Mouse (Mus musculus) ES-Bruce4 (cell line): ENCODE results near the gene Hhipl1. TPM values are rescaled to one million over a fixed set of nuclear protein-coding genes. Genes with fewer than 3 reads are reported as not detected.

Source experiments
- H3K27ac ChIP-seq: 2 replicates; pipeline ENCODE4 v1.5.1; 2012; ENCODE audit warnings: low read length, inconsistent platforms; ENCODE audit not compliant: insufficient read depth
- H3K27me3 ChIP-seq: 2 replicates; pipeline ENCODE4 v1.6.1; 2012; ENCODE audit warnings: mild to moderate bottlenecking, low read length, inconsistent platforms; ENCODE audit not compliant: control insufficient read depth, poor library complexity, insufficient read depth, severe bottlenecking
- H3K36me3 ChIP-seq: 2 replicates; pipeline ENCODE4 v1.6.1; 2012; ENCODE audit warnings: inconsistent platforms, mild to moderate bottlenecking, low read length, moderate library complexity; ENCODE audit not compliant: control insufficient read depth, poor library complexity, insufficient read depth, severe bottlenecking
- H3K4me1 ChIP-seq: one replicate; pipeline ENCODE4 v1.8.1; 2011; ENCODE audit warnings: low read length; ENCODE audit not compliant: control insufficient read depth, insufficient read depth
- H3K4me3 ChIP-seq: 2 replicates; pipeline ENCODE4 v1.5.1; 2011; ENCODE audit warnings: low read depth, mild to moderate bottlenecking, low read length
- H3K9ac ChIP-seq: 2 replicates; pipeline ENCODE4 v1.6.1; 2012; ENCODE audit warnings: low read depth, mild to moderate bottlenecking, inconsistent platforms; ENCODE audit not compliant: poor library complexity, severe bottlenecking
- H3K9me3 ChIP-seq: replicated peaks from 2 replicates; pipeline ENCODE4 v1.6.1; 2012; ENCODE audit warnings: mild to moderate bottlenecking, low read length, inconsistent platforms; ENCODE audit not compliant: control insufficient read depth, poor library complexity, insufficient read depth, severe bottlenecking
- CTCF ChIP-seq: IDR thresholded peaks from one replicate; pipeline ENCODE4 v1.8.1; 2011; ENCODE audit warnings: low read depth, low read length
- EP300 ChIP-seq: IDR thresholded peaks from 2 replicates; pipeline ENCODE4 v1.6.1; 2011; ENCODE audit warnings: low read depth, low read length; ENCODE audit not compliant: insufficient read depth
- POLR2A ChIP-seq: IDR thresholded peaks from one replicate; pipeline ENCODE4 v1.8.1; 2011; ENCODE audit warnings: low read length; ENCODE audit not compliant: insufficient read depth
- polyA plus RNA-seq: library from polyadenylated mRNA; stranded (reverse); fragments of >200 nt; gene quantifications from 2 replicates; pipeline ENCODE4 v1.2.4, GENCODE M21; 2011; ENCODE audit warnings: low read depth; ENCODE audit not compliant: missing spikeins, insufficient read depth, insufficient read length

The Hhipl1 gene
- polyA plus RNA-seq, 1 experiment, result 1.1 TPM

DNA sequence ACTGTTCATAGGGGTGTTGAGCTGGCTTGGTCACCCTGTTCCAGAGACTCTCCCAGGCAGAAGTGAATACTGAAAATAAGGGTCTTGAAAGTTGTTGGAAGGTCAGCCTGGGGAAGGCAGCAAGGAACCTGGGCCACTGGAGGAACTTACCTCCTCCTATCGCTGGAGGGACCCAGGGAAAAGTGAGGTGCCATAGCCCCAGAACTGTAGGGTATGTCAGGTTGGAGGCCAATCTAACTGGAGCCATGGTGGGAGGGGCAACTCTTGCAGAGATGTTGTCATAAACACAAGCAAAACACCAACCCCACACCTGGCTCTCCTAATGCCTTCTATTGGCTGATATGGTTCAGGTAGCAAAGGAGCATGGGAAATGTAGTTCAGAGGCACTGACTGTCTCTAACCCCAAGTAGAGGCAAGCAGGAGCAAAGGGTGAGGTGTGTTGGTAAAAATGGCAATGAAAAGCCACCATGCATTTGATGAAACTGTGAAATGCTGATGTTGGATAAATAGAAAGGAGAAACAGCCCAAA, 7.2 kb downstream of the Hhipl1 start:
- no peak for TF ChIP-seq CTCF
- TF ChIP-seq POLR2A, result no peak
- TF ChIP-seq EP300, result no peak
- no peaks in the 10 kb centered on the region for H3K4me1 ChIP-seq

DNA sequence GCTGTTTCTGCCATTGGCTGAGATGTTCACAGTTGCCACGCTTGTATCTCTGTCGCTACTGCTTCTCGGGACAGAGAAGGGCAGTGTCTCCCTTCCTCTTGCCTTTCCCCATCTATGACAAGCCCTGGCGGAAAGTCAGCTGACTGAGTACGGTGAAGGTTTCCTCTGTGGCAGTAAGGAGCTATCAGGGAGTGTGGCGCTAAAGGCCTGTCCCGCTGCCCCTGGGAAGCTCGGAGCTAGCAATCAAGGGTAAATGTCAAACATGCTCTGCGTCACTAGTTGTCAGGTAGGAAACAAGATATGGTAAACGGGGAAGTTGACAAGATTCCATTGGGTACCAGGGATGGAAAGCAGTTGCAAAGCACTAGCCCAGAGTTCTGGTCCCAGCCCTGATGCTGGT, 9.7 kb downstream of the Hhipl1 start:
- Histone ChIP-seq H3K9ac (no peak overlapping the region), H3K4me3 (no peak overlapping the region), H3K36me3 (no peaks in the 10 kb centered on the region), H3K27me3 (no peaks in the 10 kb centered on the region; the same call in 1 of the 2 replicates), H3K9me3 (no peaks in the 10 kb centered on the region), H3K27ac (no peak overlapping the region), H3K4me1 (peaks cover 4% of the 10 kb centered on the region)
- TF ChIP-seq POLR2A (no peak), CTCF (no peak), EP300 (no peak)

More for the DNA sequence above, 7.2 kb downstream of the Hhipl1 start:
- H3K27ac ChIP-seq, result no peak overlapping the region
- H3K27me3 ChIP-seq, result no peaks in the 10 kb centered on the region
- H3K4me3 ChIP-seq, result no peak overlapping the region
- no peak overlapping the region for H3K9ac ChIP-seq
- H3K36me3 ChIP-seq, result no peaks in the 10 kb centered on the region
- no peaks in the 10 kb centered on the region for H3K9me3 ChIP-seq

DNA sequence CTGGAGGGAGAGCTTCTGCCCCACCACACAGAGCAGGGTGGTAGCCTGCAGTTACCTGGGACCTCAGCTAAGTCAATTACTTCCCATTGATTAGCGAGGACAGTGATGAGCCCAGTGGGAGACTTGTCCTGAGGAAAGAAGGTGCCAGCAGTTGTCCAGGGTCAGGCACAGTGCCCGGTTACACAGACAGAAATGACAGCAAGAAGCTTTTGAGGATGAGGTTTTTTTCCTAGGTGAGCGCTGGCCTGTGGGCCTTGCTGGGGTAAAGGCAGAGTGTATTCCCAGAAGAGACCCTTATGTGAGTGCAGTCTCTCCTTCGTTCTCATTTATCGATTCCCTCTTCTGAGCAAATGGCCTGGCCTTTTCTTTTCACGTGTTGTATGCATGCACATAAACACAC, 10.6 kb downstream of the Hhipl1 start:
- no peak overlapping the region for H3K27ac ChIP-seq
- no peaks in the 10 kb centered on the region; the same call in 1 of the 2 replicates for H3K27me3 ChIP-seq
- H3K4me1 ChIP-seq, result peaks cover 6% of the 10 kb centered on the region
- H3K4me3 ChIP-seq, result no peak overlapping the region
- no peak for TF ChIP-seq CTCF
- no peak for TF ChIP-seq EP300
- no peak for TF ChIP-seq POLR2A
- no peaks in the 10 kb centered on the region for H3K9me3 ChIP-seq
- no peak overlapping the region for H3K9ac ChIP-seq
- H3K36me3 ChIP-seq, result no peaks in the 10 kb centered on the region

DNA sequence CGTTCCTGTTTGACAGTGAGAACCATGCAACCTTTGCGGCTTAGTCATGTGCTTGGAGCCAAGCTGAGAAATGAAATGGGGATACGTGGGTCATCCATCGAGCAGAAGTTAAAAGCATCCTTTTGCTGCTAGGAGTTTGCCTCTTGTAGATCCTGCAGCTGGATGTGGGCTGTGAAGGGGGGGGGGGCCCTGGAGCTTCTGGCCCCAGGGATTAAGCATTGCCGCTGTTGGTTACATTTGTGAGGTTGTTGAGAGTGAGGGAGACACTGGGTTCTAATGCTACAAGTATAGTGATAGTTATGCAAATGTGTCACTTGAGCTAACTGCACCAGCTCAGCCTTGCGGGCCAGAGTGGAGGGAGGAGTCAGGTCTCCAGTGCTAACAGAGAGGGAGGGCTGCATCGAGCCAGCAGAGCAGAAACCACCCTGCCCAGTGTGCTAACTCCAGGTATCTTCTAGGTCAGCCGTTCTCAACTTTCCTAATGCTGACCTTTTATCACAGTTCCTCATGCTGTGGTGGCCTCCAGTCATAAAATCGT, 11.2 kb downstream of the Hhipl1 start:
- H3K4me1 ChIP-seq, result peaks cover 6% of the 10 kb centered on the region
- H3K9me3 ChIP-seq, result no peaks in the 10 kb centered on the region
- no peaks in the 10 kb centered on the region for H3K36me3 ChIP-seq
- H3K27me3 ChIP-seq, result no peaks in the 10 kb centered on the region; the same call in 1 of the 2 replicates
- no peak overlapping the region for H3K27ac ChIP-seq
- H3K4me3 ChIP-seq, result no peak overlapping the region
- TF ChIP-seq EP300 (peak; percentile 78; the same call in 1 of the 2 replicates), POLR2A (no peak)
- H3K9ac ChIP-seq, result no peak overlapping the region

DNA sequence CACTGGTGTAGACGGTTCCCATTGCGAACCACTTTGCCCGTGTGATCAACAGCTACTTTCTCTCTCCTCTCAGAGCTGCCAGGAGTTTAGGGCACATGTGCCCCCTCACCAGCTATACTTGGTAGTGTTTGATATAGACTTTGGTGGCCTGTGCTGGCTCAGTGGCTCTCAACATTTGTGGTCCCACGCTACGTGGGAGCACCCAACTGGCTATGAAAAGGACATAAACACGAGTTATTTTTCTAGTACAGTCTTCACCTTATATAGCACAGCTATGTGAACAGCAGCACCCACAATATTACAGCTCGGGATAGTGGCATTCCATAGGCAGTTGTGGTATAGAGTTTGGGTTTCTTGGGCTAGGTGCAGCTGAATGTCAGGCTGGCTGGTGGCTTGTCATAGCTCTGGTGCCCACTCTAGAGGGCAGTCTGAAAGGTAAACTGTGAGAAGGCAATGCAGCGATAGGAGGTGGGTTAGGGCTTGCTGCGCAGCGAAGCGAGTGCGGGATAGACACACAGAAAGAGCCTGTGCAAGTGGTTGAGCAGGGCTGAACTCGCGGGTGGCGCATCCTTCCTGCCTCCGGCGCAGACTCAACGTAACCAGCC, 11.9 kb downstream of the Hhipl1 start:
- no peaks in the 10 kb centered on the region for H3K36me3 ChIP-seq
- peak overlapping the region; percentile 40 for H3K4me3 ChIP-seq
- no peaks in the 10 kb centered on the region; the same call in 1 of the 2 replicates for H3K27me3 ChIP-seq
- no peak overlapping the region for H3K27ac ChIP-seq
- TF ChIP-seq EP300, result no peak
- TF ChIP-seq CTCF, result no peak
- TF ChIP-seq POLR2A, result no peak
- H3K4me1 ChIP-seq, result peaks cover 6% of the 10 kb centered on the region
- H3K9ac ChIP-seq, result no peak overlapping the region
- H3K9me3 ChIP-seq, result no peaks in the 10 kb centered on the region

DNA sequence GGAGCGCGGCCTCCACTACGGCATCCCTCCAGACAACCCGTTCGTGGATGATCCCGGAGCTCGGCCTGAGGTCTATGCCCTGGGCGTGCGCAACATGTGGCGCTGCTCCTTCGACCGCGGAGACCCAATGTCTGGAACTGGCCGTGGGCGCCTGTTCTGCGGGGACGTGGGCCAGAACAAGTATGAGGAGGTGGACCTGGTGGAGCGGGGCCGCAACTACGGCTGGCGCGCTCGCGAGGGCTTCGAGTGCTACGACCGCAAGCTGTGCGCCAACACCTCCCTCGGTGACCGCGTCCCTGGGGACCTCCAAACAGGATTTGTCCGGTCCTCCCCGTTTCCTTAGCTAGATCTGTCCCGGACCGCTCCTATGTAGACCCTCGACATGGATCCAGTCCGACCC, 12.4 kb downstream of the Hhipl1 start:
- TF ChIP-seq EP300 (no peak), POLR2A (no peak), CTCF (no peak)
- Histone ChIP-seq H3K4me1 (peaks cover 6% of the 10 kb centered on the region), H3K9ac (no peak overlapping the region), H3K27ac (no peak overlapping the region), H3K9me3 (no peaks in the 10 kb centered on the region), H3K4me3 (peak overlapping the region; percentile 40), H3K27me3 (no peaks in the 10 kb centered on the region; the same call in 1 of the 2 replicates), H3K36me3 (no peaks in the 10 kb centered on the region)
